Mouse (Mus musculus) heart, embryonic 13.5 days (tissue): Measurements from ENCODE around the gene H1f0. TPM values are rescaled to one million over a fixed set of nuclear protein-coding genes. Genes with fewer than 3 reads are reported as not detected.

Experiments
- ATAC-seq: fragments of 200-750 bp; cut with Nextera tagmentation; 2 replicates; pipeline ENCODE4 v1.8.0; 2017; ENCODE audit warnings: moderate TSS enrichment; ENCODE audit not compliant: insufficient number of reproducible peaks, low FRiP score, low TSS enrichment; ENCODE audit errors: extremely low read depth
- H3K27ac ChIP-seq: fragments of 300-500 bp; sonication (generic); replicated peaks from 2 replicates; pipeline ENCODE4 v1.5.1; 2015; ENCODE audit warnings: moderate library complexity, mild to moderate bottlenecking, inconsistent platforms
- H3K27me3 ChIP-seq: fragments of 300-500 bp; sonication (generic); replicated peaks from 2 replicates; pipeline ENCODE4 v1.6.1; 2015; ENCODE audit warnings: mild to moderate bottlenecking, inconsistent platforms
- H3K36me3 ChIP-seq: fragments of 300-500 bp; sonication (generic); 2 replicates; pipeline ENCODE4 v1.6.1; 2015; ENCODE audit warnings: mild to moderate bottlenecking, inconsistent platforms
- H3K4me1 ChIP-seq: fragments of 300-500 bp; sonication (generic); 2 replicates; pipeline ENCODE4 v1.6.1; 2015; ENCODE audit warnings: inconsistent platforms
- H3K4me2 ChIP-seq: fragments of 300-500 bp; sonication (generic); 2 replicates; pipeline ENCODE4 v1.6.1; 2015; ENCODE audit warnings: inconsistent platforms, mild to moderate bottlenecking, moderate library complexity
- H3K4me3 ChIP-seq: fragments of 300-500 bp; sonication (generic); 2 replicates; pipeline ENCODE4 v1.5.1; 2015; ENCODE audit warnings: moderate library complexity, mild to moderate bottlenecking, inconsistent platforms
- H3K9ac ChIP-seq: fragments of 300-500 bp; sonication (generic); 2 replicates; pipeline ENCODE4 v1.6.1; 2015; ENCODE audit warnings: inconsistent platforms, mild to moderate bottlenecking, moderate library complexity
- H3K9me3 ChIP-seq: fragments of 300-500 bp; sonication (generic); 2 replicates; pipeline ENCODE4 v1.6.1; 2016; ENCODE audit warnings: inconsistent platforms
- WGBS: fragments of 180-500 bp; shearing (Covaris S2); methylation state at CpG from one replicate; pipeline ENCODE4 v1.1.7; 2015; ENCODE audit warnings: mixed read lengths; 5-methylcytosine and 5-hydroxymethylcytosine counted together
- polyA plus RNA-seq: library from polyadenylated mRNA; unstranded; fragments of >200 nt; fragmentation: Nextera tagmentation; extraction: Ambion mirVana; gene quantifications from 2 replicates; pipeline ENCODE4 v1.2.1, GENCODE M21; 2015

H1f0 gene
- polyA plus RNA-seq, 1 experiment from 2014 or later: 238 TPM

GRCm38 (mm10) chr15:78990970-78991525, 37.2 kb upstream of the H1f0 start:
- ATAC-seq: no peak
- Histone ChIP-seq H3K36me3 (peaks cover 84% of the 10 kb centered on the region), H3K4me3 (no peak overlapping the region), H3K27ac (no peak overlapping the region), H3K4me1 (peaks cover 43% of the 10 kb centered on the region), H3K4me2 (no peak overlapping the region), H3K9ac (no peak overlapping the region), H3K9me3 (no peaks in the 10 kb centered on the region), H3K27me3 (no peaks in the 10 kb centered on the region)
- 91% methylated on average over 25 of the region's 25 CpGs for WGBS

- no peaks in the 10 kb centered on the region for H3K27me3 ChIP-seq
- peaks cover 95% of the 10 kb centered on the region for H3K36me3 ChIP-seq
- H3K9ac ChIP-seq: no peak overlapping the region
- H3K9me3 ChIP-seq: no peaks in the 10 kb centered on the region
- no peak overlapping the region for H3K4me3 ChIP-seq
- H3K4me2 ChIP-seq: no peak overlapping the region
- ATAC-seq: no peak
- peaks cover 31% of the 10 kb centered on the region for H3K4me1 ChIP-seq
- H3K27ac ChIP-seq: no peak overlapping the region
- 88% methylated on average over 7 of the region's 7 CpGs for WGBS
Measured at GRCm38 (mm10) chr15:78992235-78992634, 36.0 kb upstream of the H1f0 start.

- no peak overlapping the region for H3K4me2 ChIP-seq
- WGBS: 89% methylated on average over 24 of the region's 24 CpGs
- H3K27me3 ChIP-seq: no peaks in the 10 kb centered on the region
- ATAC-seq: no peak
- H3K4me1 ChIP-seq: peaks cover 30% of the 10 kb centered on the region
- H3K9me3 ChIP-seq: no peaks in the 10 kb centered on the region
- no peak overlapping the region for H3K27ac ChIP-seq
- H3K4me3 ChIP-seq: no peak overlapping the region
- H3K9ac ChIP-seq: no peak overlapping the region
- peaks cover 97% of the 10 kb centered on the region for H3K36me3 ChIP-seq
Measured at GRCm38 (mm10) chr15:78992925-78993324, 35.3 kb upstream of the H1f0 start.

- no peak overlapping the region for H3K4me2 ChIP-seq
- H3K9ac ChIP-seq: no peak overlapping the region
- no peak overlapping the region for H3K27ac ChIP-seq
- WGBS: 67% methylated on average over 4 of the region's 4 CpGs
- no peak for ATAC-seq
- H3K27me3 ChIP-seq: no peaks in the 10 kb centered on the region
- H3K4me1 ChIP-seq: peaks cover 15% of the 10 kb centered on the region
- H3K4me3 ChIP-seq: no peak overlapping the region
- peaks cover 89% of the 10 kb centered on the region for H3K36me3 ChIP-seq
- no peaks in the 10 kb centered on the region for H3K9me3 ChIP-seq
Measured at GRCm38 (mm10) chr15:78995916-78996315, 32.3 kb upstream of the H1f0 start.

- H3K9me3 ChIP-seq: no peaks in the 10 kb centered on the region
- ATAC-seq: no peak
- WGBS: 88% methylated on average over 3 of the region's 3 CpGs
- no peak overlapping the region for H3K27ac ChIP-seq
- H3K36me3 ChIP-seq: peaks cover 89% of the 10 kb centered on the region
- H3K4me2 ChIP-seq: no peak overlapping the region
- no peaks in the 10 kb centered on the region for H3K27me3 ChIP-seq
- H3K4me3 ChIP-seq: no peak overlapping the region
- peaks cover 15% of the 10 kb centered on the region for H3K4me1 ChIP-seq
- no peak overlapping the region for H3K9ac ChIP-seq
Measured at GRCm38 (mm10) chr15:78996663-78997062, 31.6 kb upstream of the H1f0 start.

GRCm38 (mm10) chr15:78998348-78998747, 29.9 kb upstream of the H1f0 start:
- no peak for ATAC-seq
- H3K27ac ChIP-seq: peak overlapping the region; percentile 55
- no peak overlapping the region for H3K4me2 ChIP-seq
- H3K9ac ChIP-seq: peak overlapping the region; percentile 48; the same call in 1 of the 2 replicates
- H3K4me1 ChIP-seq: peaks cover 20% of the 10 kb centered on the region
- no peaks in the 10 kb centered on the region for H3K27me3 ChIP-seq
- H3K9me3 ChIP-seq: no peaks in the 10 kb centered on the region
- no peak overlapping the region for H3K4me3 ChIP-seq
- 41% methylated on average over 8 of the region's 8 CpGs for WGBS
- H3K36me3 ChIP-seq: peaks cover 89% of the 10 kb centered on the region

- H3K27me3 ChIP-seq: no peaks in the 10 kb centered on the region
- ATAC-seq: no peak
- H3K4me3 ChIP-seq: no peak overlapping the region
- 84% methylated on average over 11 of the region's 11 CpGs for WGBS
- H3K4me1 ChIP-seq: peaks cover 20% of the 10 kb centered on the region
- H3K36me3 ChIP-seq: peaks cover 89% of the 10 kb centered on the region
- H3K9me3 ChIP-seq: no peaks in the 10 kb centered on the region
- no peak overlapping the region for H3K9ac ChIP-seq
- H3K4me2 ChIP-seq: no peak overlapping the region
- no peak overlapping the region for H3K27ac ChIP-seq
Measured at GRCm38 (mm10) chr15:78999586-78999985, 28.7 kb upstream of the H1f0 start.

GRCm38 (mm10) chr15:79000357-79000791, 27.9 kb upstream of the H1f0 start:
- Histone ChIP-seq H3K9me3 (no peaks in the 10 kb centered on the region), H3K27me3 (no peaks in the 10 kb centered on the region), H3K9ac (no peak overlapping the region), H3K36me3 (peaks cover 89% of the 10 kb centered on the region), H3K4me1 (peaks cover 20% of the 10 kb centered on the region), H3K27ac (no peak overlapping the region), H3K4me3 (no peak overlapping the region), H3K4me2 (no peak overlapping the region)
- ATAC-seq: no peak
- 78% methylated on average over 7 of the region's 7 CpGs for WGBS

GRCm38 (mm10) chr15:79001559-79001958, 26.7 kb upstream of the H1f0 start:
- no peak for ATAC-seq
- WGBS: 88% methylated on average over 5 of the region's 5 CpGs
- Histone ChIP-seq H3K27me3 (no peaks in the 10 kb centered on the region), H3K4me1 (peaks cover 20% of the 10 kb centered on the region), H3K9ac (no peak overlapping the region), H3K36me3 (peaks cover 89% of the 10 kb centered on the region), H3K4me2 (no peak overlapping the region), H3K4me3 (no peak overlapping the region), H3K27ac (no peak overlapping the region), H3K9me3 (no peaks in the 10 kb centered on the region)

GRCm38 (mm10) chr15:79002036-79002435, 26.2 kb upstream of the H1f0 start:
- Histone ChIP-seq H3K4me3 (no peak overlapping the region), H3K9me3 (no peaks in the 10 kb centered on the region), H3K4me2 (no peak overlapping the region), H3K27me3 (no peaks in the 10 kb centered on the region), H3K36me3 (peaks cover 89% of the 10 kb centered on the region), H3K9ac (0 out of 2 replicates have a peak overlapping the region, but pooled peaks have one; percentile 9), H3K27ac (no peak overlapping the region), H3K4me1 (peaks cover 20% of the 10 kb centered on the region)
- 45% methylated on average over 19 of the region's 19 CpGs for WGBS
- ATAC-seq: no peak

- Histone ChIP-seq H3K36me3 (peaks cover 90% of the 10 kb centered on the region), H3K4me3 (no peak overlapping the region), H3K27ac (no peak overlapping the region), H3K27me3 (no peaks in the 10 kb centered on the region), H3K9me3 (no peaks in the 10 kb centered on the region), H3K4me1 (peaks cover 13% of the 10 kb centered on the region), H3K4me2 (no peak overlapping the region), H3K9ac (no peak overlapping the region)
- WGBS: 81% methylated on average over 3 of the region's 3 CpGs
- ATAC-seq: no peak
Measured at GRCm38 (mm10) chr15:79003079-79003478, 25.2 kb upstream of the H1f0 start.

- 86% methylated on average over 9 of the region's 9 CpGs for WGBS
- H3K27me3 ChIP-seq: no peaks in the 10 kb centered on the region
- H3K27ac ChIP-seq: no peak overlapping the region
- no peaks in the 10 kb centered on the region for H3K9me3 ChIP-seq
- H3K36me3 ChIP-seq: peaks cover 76% of the 10 kb centered on the region
- no peak overlapping the region for H3K9ac ChIP-seq
- peaks cover 6% of the 10 kb centered on the region; the same call in 1 of the 2 replicates for H3K4me1 ChIP-seq
- no peak overlapping the region for H3K4me2 ChIP-seq
- no peak for ATAC-seq
- no peak overlapping the region for H3K4me3 ChIP-seq
Measured at GRCm38 (mm10) chr15:79005581-79005980, 22.7 kb upstream of the H1f0 start.
